Mouse (Mus musculus): ENCODE data around the gene Trpm8. TPM values are rescaled to one million over a fixed set of nuclear protein-coding genes. Genes with fewer than 3 reads are reported as not detected.

The Trpm8 gene
- polyA plus RNA-seq, 1 experiment from 2014 or later = not detected

- Histone ChIP-seq H3K4me2 (ENCODE audit: low read depth, low read length, severe bottlenecking) (no peak overlapping the region), H3K36me3 (ENCODE audit: control insufficient read depth, insufficient read depth, low read length) (no peaks in the 10 kb centered on the region), H3K27me3 (ENCODE audit: control insufficient read depth, insufficient read depth, low read length) (no peaks in the 10 kb centered on the region), H3K27ac (ENCODE audit: low read depth, low read length) (no peak overlapping the region), H3K9ac (ENCODE audit: low read length) (no peak overlapping the region), H3K9me3 (ENCODE audit: control insufficient read depth, low read length) (peaks cover 64% of the 10 kb centered on the region), H3K4me1 (replicated peaks; ENCODE audit: control insufficient read depth, insufficient read depth, low read length) (no peaks in the 10 kb centered on the region), H3K4me3 (ENCODE audit: low read depth, low read length) (no peak overlapping the region)
- ATAC-seq (replicated peaks; ENCODE audit: low FRiP score) (no peak), DNase-seq (ENCODE audit: low spot score) (no peak)
- WGBS = 81% methylated on average over 15 of the region's 15 CpGs
Observed at GRCm38 (mm10) chr1:88283376-88284227, 6.1 kb downstream of the Trpm8 start.

GRCm38 (mm10) chr1:88284228-88284945 is 6.9 kb downstream of the Trpm8 start:
- WGBS = 64% methylated on average over 10 of the region's 10 CpGs
- Histone ChIP-seq H3K9me3 (ENCODE audit: control insufficient read depth, low read length) (peaks cover 66% of the 10 kb centered on the region), H3K4me3 (ENCODE audit: low read depth, low read length) (no peak overlapping the region), H3K9ac (ENCODE audit: low read length) (no peak overlapping the region), H3K36me3 (ENCODE audit: control insufficient read depth, insufficient read depth, low read length) (no peaks in the 10 kb centered on the region), H3K27ac (ENCODE audit: low read depth, low read length) (no peak overlapping the region), H3K4me1 (replicated peaks; ENCODE audit: control insufficient read depth, insufficient read depth, low read length) (no peaks in the 10 kb centered on the region), H3K27me3 (ENCODE audit: control insufficient read depth, insufficient read depth, low read length) (no peaks in the 10 kb centered on the region), H3K4me2 (ENCODE audit: low read depth, low read length, severe bottlenecking) (no peak overlapping the region)
- peak; percentile 9 for ATAC-seq (replicated peaks; ENCODE audit: low FRiP score)
- DNase-seq (ENCODE audit: low spot score) = no peak

GRCm38 (mm10) chr1:88284946-88285320 is 7.5 kb downstream of the Trpm8 start:
- Histone ChIP-seq H3K9me3 (ENCODE audit: control insufficient read depth, low read length) (peaks cover 71% of the 10 kb centered on the region), H3K4me2 (ENCODE audit: low read depth, low read length, severe bottlenecking) (no peak overlapping the region), H3K9ac (ENCODE audit: low read length) (no peak overlapping the region), H3K36me3 (ENCODE audit: control insufficient read depth, insufficient read depth, low read length) (no peaks in the 10 kb centered on the region), H3K27me3 (ENCODE audit: control insufficient read depth, insufficient read depth, low read length) (no peaks in the 10 kb centered on the region), H3K4me1 (replicated peaks; ENCODE audit: control insufficient read depth, insufficient read depth, low read length) (no peaks in the 10 kb centered on the region), H3K4me3 (ENCODE audit: low read depth, low read length) (no peak overlapping the region), H3K27ac (ENCODE audit: low read depth, low read length) (no peak overlapping the region)
- ATAC-seq (replicated peaks; ENCODE audit: low FRiP score) (peak; percentile 8; the same call in 1 of the 2 replicates), DNase-seq (ENCODE audit: low spot score) (no peak)
- WGBS = 66% methylated on average over 7 of the region's 7 CpGs

- Histone ChIP-seq H3K4me2 (ENCODE audit: low read depth, low read length, severe bottlenecking) (no peak overlapping the region), H3K27ac (ENCODE audit: low read depth, low read length) (no peak overlapping the region), H3K9ac (ENCODE audit: low read length) (no peak overlapping the region), H3K9me3 (ENCODE audit: control insufficient read depth, low read length) (peaks cover 78% of the 10 kb centered on the region), H3K36me3 (ENCODE audit: control insufficient read depth, insufficient read depth, low read length) (no peaks in the 10 kb centered on the region), H3K4me3 (ENCODE audit: low read depth, low read length) (no peak overlapping the region), H3K27me3 (ENCODE audit: control insufficient read depth, insufficient read depth, low read length) (no peaks in the 10 kb centered on the region), H3K4me1 (replicated peaks; ENCODE audit: control insufficient read depth, insufficient read depth, low read length) (no peaks in the 10 kb centered on the region)
- DNase-seq (ENCODE audit: low spot score) (no peak), ATAC-seq (replicated peaks; ENCODE audit: low FRiP score) (no peak)
- 72% methylated on average over 5 of the region's 5 CpGs for WGBS
Observed at GRCm38 (mm10) chr1:88285652-88286051, 8.2 kb downstream of the Trpm8 start.

GRCm38 (mm10) chr1:88286136-88286845 is 8.8 kb downstream of the Trpm8 start:
- Histone ChIP-seq H3K27ac (ENCODE audit: low read depth, low read length) (no peak overlapping the region), H3K4me1 (replicated peaks; ENCODE audit: control insufficient read depth, insufficient read depth, low read length) (no peaks in the 10 kb centered on the region), H3K4me3 (ENCODE audit: low read depth, low read length) (no peak overlapping the region), H3K9me3 (ENCODE audit: control insufficient read depth, low read length) (peaks cover 80% of the 10 kb centered on the region), H3K36me3 (ENCODE audit: control insufficient read depth, insufficient read depth, low read length) (no peaks in the 10 kb centered on the region), H3K9ac (ENCODE audit: low read length) (no peak overlapping the region), H3K27me3 (ENCODE audit: control insufficient read depth, insufficient read depth, low read length) (no peaks in the 10 kb centered on the region), H3K4me2 (ENCODE audit: low read depth, low read length, severe bottlenecking) (no peak overlapping the region)
- 84% methylated on average over 15 of the region's 15 CpGs for WGBS
- no peak for ATAC-seq (replicated peaks; ENCODE audit: low FRiP score)
- DNase-seq (ENCODE audit: low spot score) = no peak

GRCm38 (mm10) chr1:88286887-88287696 is 9.6 kb downstream of the Trpm8 start:
- H3K9ac ChIP-seq (ENCODE audit: low read length) = no peak overlapping the region
- H3K9me3 ChIP-seq (ENCODE audit: control insufficient read depth, low read length) = peaks cover 82% of the 10 kb centered on the region
- 76% methylated on average over 13 of the region's 13 CpGs for WGBS
- no peak overlapping the region for H3K4me2 ChIP-seq (ENCODE audit: low read depth, low read length, severe bottlenecking)
- no peaks in the 10 kb centered on the region for H3K4me1 ChIP-seq (replicated peaks; ENCODE audit: control insufficient read depth, insufficient read depth, low read length)
- H3K27ac ChIP-seq (ENCODE audit: low read depth, low read length) = no peak overlapping the region
- ATAC-seq (replicated peaks; ENCODE audit: low FRiP score) = no peak
- DNase-seq (ENCODE audit: low spot score) = no peak
- H3K27me3 ChIP-seq (ENCODE audit: control insufficient read depth, insufficient read depth, low read length) = no peaks in the 10 kb centered on the region
- H3K4me3 ChIP-seq (ENCODE audit: low read depth, low read length) = no peak overlapping the region
- H3K36me3 ChIP-seq (ENCODE audit: control insufficient read depth, insufficient read depth, low read length) = no peaks in the 10 kb centered on the region

- Histone ChIP-seq H3K27ac (ENCODE audit: low read depth, low read length) (no peak overlapping the region), H3K9ac (ENCODE audit: low read length) (no peak overlapping the region), H3K36me3 (ENCODE audit: control insufficient read depth, insufficient read depth, low read length) (no peaks in the 10 kb centered on the region), H3K4me1 (replicated peaks; ENCODE audit: control insufficient read depth, insufficient read depth, low read length) (no peaks in the 10 kb centered on the region), H3K4me2 (ENCODE audit: low read depth, low read length, severe bottlenecking) (no peak overlapping the region), H3K9me3 (ENCODE audit: control insufficient read depth, low read length) (peaks cover 83% of the 10 kb centered on the region), H3K4me3 (ENCODE audit: low read depth, low read length) (no peak overlapping the region), H3K27me3 (ENCODE audit: control insufficient read depth, insufficient read depth, low read length) (no peaks in the 10 kb centered on the region)
- ATAC-seq (replicated peaks; ENCODE audit: low FRiP score) (no peak), DNase-seq (ENCODE audit: low spot score) (peak; percentile 81)
- WGBS = 41% methylated on average over 5 of the region's 5 CpGs
Observed at GRCm38 (mm10) chr1:88287697-88287980, 10.2 kb downstream of the Trpm8 start.

Data from forebrain, embryonic 11.5 days (tissue).